Mouse (Mus musculus) hematopoietic stem cell, adult 5-6 weeks (primary cell): Measurements from ENCODE around the gene Olfr826. TPM values are rescaled to one million over a fixed set of nuclear protein-coding genes. Genes with fewer than 3 reads are reported as not detected.
"Not testable (repeated sequence)": the region's sequence is repeated elsewhere in the genome, so short reads cannot be mapped to it uniquely, and the experiment has no call there.

Experiments used
- ATAC-seq, 2 experiments: fragments of 125-278 bp in 1 of 2; replicated peaks in 1 of 2; 2 replicates each; pipeline ENCODE4 v1.8.0; 2016 to 2017; ENCODE audit warnings: inconsistent platforms in 2 of 2, mild to moderate bottlenecking in 2 of 2, moderate number of reproducible peaks in 2 of 2, low read depth in 1 of 2, moderate TSS enrichment in 1 of 2; ENCODE audit not compliant: low FRiP score in 2 of 2, poor library complexity in 2 of 2, severe bottlenecking in 2 of 2, insufficient read depth in 1 of 2, low TSS enrichment in 1 of 2
- total RNA-seq: library from RNA; stranded (forward); fragments of 172-1452, 232-1000 nt; gene quantifications from 2 replicates; pipeline ENCODE4 v1.2.3, GENCODE M21; 2017

The Olfr826 gene
- not detected in 2 replicates for total RNA-seq

GRCm38 (mm10) chr10:130184086-130184485 lies at the start of gene Olfr826:
Gene Olfr826, minus strand, starts transcription at chr10:130184186.
- ATAC-seq, result no peak

- ATAC-seq, result no peak
These were observed 48.1 kb upstream of the Olfr826 start for GRCm38 (mm10) chr10:130232117-130232516.

GRCm38 (mm10) chr10:130229584-130229983 lies 45.6 kb upstream of the Olfr826 start:
- peak; percentile 40 to 57; a peak in 1 of 4 replicates for ATAC-seq

GRCm38 (mm10) chr10:130228246-130228645 lies 44.3 kb upstream of the Olfr826 start:
- ATAC-seq, result peak; percentile 93 to 94

GRCm38 (mm10) chr10:130225034-130225433 lies 41.0 kb upstream of the Olfr826 start:
- ATAC-seq, result no peak

GRCm38 (mm10) chr10:130214303-130214702 lies 30.3 kb upstream of the Olfr826 start, which contains the start of gene Olfr827:
Gene Olfr827, minus strand, starts transcription at chr10:130214403.
- ATAC-seq, result no peak

- no peak for ATAC-seq
These were observed 17.3 kb downstream of the Olfr826 start, which contains the start of gene Olfr825 for GRCm38 (mm10) chr10:130166666-130167065. Gene Olfr825, minus strand, starts transcription at chr10:130166766.

GRCm38 (mm10) chr10:130165196-130165595 lies 18.8 kb downstream of the Olfr826 start:
- ATAC-seq, result no peak

- no peak for ATAC-seq
These were observed 39.9 kb downstream of the Olfr826 start for GRCm38 (mm10) chr10:130144121-130144520.

GRCm38 (mm10) chr10:130142481-130142880 lies 41.5 kb downstream of the Olfr826 start:
- ATAC-seq, result not testable (repeated sequence)

GRCm38 (mm10) chr10:130134811-130135210 lies 49.2 kb downstream of the Olfr826 start:
- ATAC-seq, result no peak

- not testable (repeated sequence) for ATAC-seq
These were observed 54.1 kb downstream of the Olfr826 start, which contains the start of gene Olfr824 for GRCm38 (mm10) chr10:130129900-130130299. Gene Olfr824, minus strand, starts transcription at chr10:130130000.

Other genes with a start within 250 kb of the Olfr826 start
- gene Olfr818, start 235.1 kb downstream of the Olfr826 start, total RNA-seq, result not detected in 2 replicates
- gene Olfr819, start 216.9 kb downstream of the Olfr826 start, total RNA-seq, result not detected in 2 replicates
- gene Olfr247, start 208.0 kb downstream of the Olfr826 start, total RNA-seq, result not detected in 2 replicates
- not detected in 2 replicates for gene Gm10310, start 199.1 kb downstream of the Olfr826 start, total RNA-seq
- gene Olfr820, start 171.6 kb downstream of the Olfr826 start, total RNA-seq, result not detected in 2 replicates
- not detected in 2 replicates for gene Olfr821, start 153.8 kb downstream of the Olfr826 start, total RNA-seq
- gene Olfr822, start 113.0 kb downstream of the Olfr826 start, total RNA-seq, result not detected in 2 replicates
- gene Olfr823, start 68.8 kb downstream of the Olfr826 start, total RNA-seq, result not detected in 2 replicates
- gene Olfr824, start 54.2 kb downstream of the Olfr826 start, total RNA-seq, result not detected in 2 replicates
- gene Olfr825, start 17.4 kb downstream of the Olfr826 start, total RNA-seq, result not detected in 2 replicates
- gene Olfr827, start 30.2 kb upstream of the Olfr826 start, total RNA-seq, result not detected in 2 replicates
- gene Neurod4, start 96.1 kb upstream of the Olfr826 start, total RNA-seq, result 0.44 TPM in 1 of 2 replicates, not detected in the other
- gene Tespa1, start 138.7 kb upstream of the Olfr826 start, total RNA-seq, result 123 and 178 TPM in 2 replicates
- gene Vmn2r84, start 210.1 kb upstream of the Olfr826 start, total RNA-seq, result under 0.01 and 0.10 TPM in 2 replicates
- not detected in 2 replicates for gene Vmn2r85, start 245.5 kb upstream of the Olfr826 start, total RNA-seq